Mouse (Mus musculus): ENCODE data around the gene Olfr1359. TPM values are rescaled to one million over a fixed set of nuclear protein-coding genes. Genes with fewer than 3 reads are reported as not detected.
"Not testable (repeated sequence)": the region's sequence is repeated elsewhere in the genome, so short reads cannot be mapped to it uniquely, and the experiment has no call there.

Olfr1359 gene
- polyA plus RNA-seq, 1 experiment from 2014 or later, result not detected

- Histone ChIP-seq H3K4me1 (ENCODE audit: control insufficient read depth, insufficient read depth, low read length) (peaks cover 12% of the 10 kb centered on the region), H3K4me2 (peak overlapping the region; percentile 71), H3K9ac (ENCODE audit: low read depth, low read length) (peak overlapping the region; percentile 76), H3K27ac (ENCODE audit: low read depth, low read length) (peak overlapping the region; percentile 90), H3K4me3 (ENCODE audit: low read depth, low read length) (peak overlapping the region; percentile 49)
- peak; percentile 4; the same call in 1 of the 2 replicates for ATAC-seq (replicated peaks; ENCODE audit: insufficient number of reproducible peaks, low FRiP score, low TSS enrichment)
- not testable (repeated sequence) for H3K36me3 ChIP-seq (ENCODE audit: control insufficient read depth, insufficient read depth, low read length); H3K27me3 ChIP-seq (ENCODE audit: control insufficient read depth, insufficient read depth, low read length); H3K9me3 ChIP-seq (replicated peaks; ENCODE audit: control insufficient read depth, low read length)
- WGBS (ENCODE audit: insufficient replicate concordance), result under 1% methylated on average over 21 of the region's 26 CpGs
Observed at GRCm38 (mm10) chr13:21754294-21755001, 56.5 kb downstream of the Olfr1359 start.

GRCm38 (mm10) chr13:21755707-21756106 lies 57.8 kb downstream of the Olfr1359 start:
- no peak overlapping the region for H3K4me3 ChIP-seq (ENCODE audit: low read depth, low read length)
- H3K4me1 ChIP-seq (ENCODE audit: control insufficient read depth, insufficient read depth, low read length), result peaks cover 10% of the 10 kb centered on the region
- H3K36me3 ChIP-seq (ENCODE audit: control insufficient read depth, insufficient read depth, low read length), result no peaks in the 10 kb centered on the region
- WGBS (ENCODE audit: insufficient replicate concordance), result 74% methylated on average over 1 of the region's 1 CpGs
- H3K9me3 ChIP-seq (replicated peaks; ENCODE audit: control insufficient read depth, low read length), result no peaks in the 10 kb centered on the region
- peak overlapping the region; percentile 29; the same call in 1 of the 2 replicates for H3K27ac ChIP-seq (ENCODE audit: low read depth, low read length)
- no peak overlapping the region for H3K9ac ChIP-seq (ENCODE audit: low read depth, low read length)
- no peak for ATAC-seq (replicated peaks; ENCODE audit: insufficient number of reproducible peaks, low FRiP score, low TSS enrichment)
- H3K27me3 ChIP-seq (ENCODE audit: control insufficient read depth, insufficient read depth, low read length), result no peaks in the 10 kb centered on the region
- H3K4me2 ChIP-seq, result peak overlapping the region; percentile 52

Small RNA genes lying within 50 kb of the gene (microRNA-seq; reads per million reads assigned to microRNA genes)
- gene Gm44357 (ENCODE audit: borderline number of aligned reads) (not detected), gene Gm44367 (ENCODE audit: borderline number of aligned reads) (not detected), gene Gm44454 (ENCODE audit: borderline number of aligned reads) (1.3 reads per million, percentile 17 among the genes with 10 or more reads in this experiment)

Other genes with a start within 250 kb of the Olfr1359 start
- 20.3 and 26.7 TPM in 2 replicates for gene Zscan26, start 244.4 kb upstream of the Olfr1359 start, polyA plus RNA-seq (2014; fragmentation: Nextera tagmentation; extraction: Ambion mirVana)
- gene Nkapl, start 229.6 kb upstream of the Olfr1359 start, polyA plus RNA-seq (2014; fragmentation: Nextera tagmentation; extraction: Ambion mirVana), result 2.0 and 2.6 TPM in 2 replicates
- 1.2 and 1.8 TPM in 2 replicates for gene Zkscan4, start 219.2 kb upstream of the Olfr1359 start, polyA plus RNA-seq (2014; fragmentation: Nextera tagmentation; extraction: Ambion mirVana)
- not detected in 2 replicates for gene Gm10065, start 218.7 kb upstream of the Olfr1359 start, polyA plus RNA-seq (2014; fragmentation: Nextera tagmentation; extraction: Ambion mirVana)
- gene AK157302, start 202.9 kb upstream of the Olfr1359 start, polyA plus RNA-seq (2014; fragmentation: Nextera tagmentation; extraction: Ambion mirVana), result 0.14 and 0.46 TPM in 2 replicates
- gene Gm11273, start 196.7 kb upstream of the Olfr1359 start, polyA plus RNA-seq (2014; fragmentation: Nextera tagmentation; extraction: Ambion mirVana), result 7.4 and 8.5 TPM in 2 replicates
- gene Zkscan8, start 167.0 kb upstream of the Olfr1359 start, polyA plus RNA-seq (2014; fragmentation: Nextera tagmentation; extraction: Ambion mirVana), result 6.4 and 6.5 TPM in 2 replicates
- 0.14 and 0.15 TPM in 2 replicates for gene Olfr1366, start 155.3 kb upstream of the Olfr1359 start, polyA plus RNA-seq (2014; fragmentation: Nextera tagmentation; extraction: Ambion mirVana)
- gene Olfr1535, start 138.2 kb upstream of the Olfr1359 start, polyA plus RNA-seq (2014; fragmentation: Nextera tagmentation; extraction: Ambion mirVana), result not detected in 2 replicates
- not detected in 2 replicates for gene Olfr1364, start 116.4 kb upstream of the Olfr1359 start, polyA plus RNA-seq (2014; fragmentation: Nextera tagmentation; extraction: Ambion mirVana)
- not detected in 2 replicates for gene Olfr1362, start 84.1 kb upstream of the Olfr1359 start, polyA plus RNA-seq (2014; fragmentation: Nextera tagmentation; extraction: Ambion mirVana)
- gene Olfr11, start 55.6 kb upstream of the Olfr1359 start, polyA plus RNA-seq (2014; fragmentation: Nextera tagmentation; extraction: Ambion mirVana), result not detected in 2 replicates
- not detected in 2 replicates for gene Olfr1361, start 34.7 kb upstream of the Olfr1359 start, polyA plus RNA-seq (2014; fragmentation: Nextera tagmentation; extraction: Ambion mirVana)
- gene Olfr1360, start 20.7 kb upstream of the Olfr1359 start, polyA plus RNA-seq (2014; fragmentation: Nextera tagmentation; extraction: Ambion mirVana), result not detected in 2 replicates
- not detected in 2 replicates for gene Hist1h2bl, start 18.0 kb downstream of the Olfr1359 start, polyA plus RNA-seq (2014; fragmentation: Nextera tagmentation; extraction: Ambion mirVana)
- gene Hist1h2ai, start 18.3 kb downstream of the Olfr1359 start, polyA plus RNA-seq (2014; fragmentation: Nextera tagmentation; extraction: Ambion mirVana), result 6.5 and 8.4 TPM in 2 replicates
- gene Hist1h3h, start 19.5 kb downstream of the Olfr1359 start, polyA plus RNA-seq (2014; fragmentation: Nextera tagmentation; extraction: Ambion mirVana), result 4.4 TPM in 1 of 2 replicates, not detected in the other
- 1.4 and 1.6 TPM in 2 replicates for gene Hist1h2bm, start 23.9 kb downstream of the Olfr1359 start, polyA plus RNA-seq (2014; fragmentation: Nextera tagmentation; extraction: Ambion mirVana)
- 0.79 and 1.1 TPM in 2 replicates for gene Hist1h4j, start 37.0 kb downstream of the Olfr1359 start, polyA plus RNA-seq (2014; fragmentation: Nextera tagmentation; extraction: Ambion mirVana)
- gene Hist1h4k, start 52.4 kb downstream of the Olfr1359 start, polyA plus RNA-seq (2014; fragmentation: Nextera tagmentation; extraction: Ambion mirVana), result 3.0 TPM in 1 of 2 replicates, not detected in the other
- 3.1 and 4.2 TPM in 2 replicates for gene Hist1h2ak, start 55.7 kb downstream of the Olfr1359 start, polyA plus RNA-seq (2014; fragmentation: Nextera tagmentation; extraction: Ambion mirVana)
- gene Hist1h2bn, start 56.0 kb downstream of the Olfr1359 start, polyA plus RNA-seq (2014; fragmentation: Nextera tagmentation; extraction: Ambion mirVana), result 1.6 and 2.0 TPM in 2 replicates
- 5.9 and 10.8 TPM in 2 replicates for gene Hist1h1b, start 82.5 kb downstream of the Olfr1359 start, polyA plus RNA-seq (2014; fragmentation: Nextera tagmentation; extraction: Ambion mirVana)
- 107 and 123 TPM in 2 replicates for gene Hist1h3i, start 85.3 kb downstream of the Olfr1359 start, polyA plus RNA-seq (2014; fragmentation: Nextera tagmentation; extraction: Ambion mirVana)
- 3.3 and 6.2 TPM in 2 replicates for gene Hist1h2an, start 89.1 kb downstream of the Olfr1359 start, polyA plus RNA-seq (2014; fragmentation: Nextera tagmentation; extraction: Ambion mirVana)
- gene Hist1h2bp, start 89.3 kb downstream of the Olfr1359 start, polyA plus RNA-seq (2014; fragmentation: Nextera tagmentation; extraction: Ambion mirVana), result 1.5 TPM in 1 of 2 replicates, not detected in the other
- 9.4 and 11.6 TPM in 2 replicates for gene Hist1h2bq, start 112.1 kb downstream of the Olfr1359 start, polyA plus RNA-seq (2014; fragmentation: Nextera tagmentation; extraction: Ambion mirVana)
- gene Hist1h2ao, start 112.4 kb downstream of the Olfr1359 start, polyA plus RNA-seq (2014; fragmentation: Nextera tagmentation; extraction: Ambion mirVana), result not detected in 2 replicates
- gene Hist1h4m, start 113.6 kb downstream of the Olfr1359 start, polyA plus RNA-seq (2014; fragmentation: Nextera tagmentation; extraction: Ambion mirVana), result not detected in 2 replicates
- 7.1 and 10.5 TPM in 2 replicates for gene Hist1h4n, start 134.1 kb downstream of the Olfr1359 start, polyA plus RNA-seq (2014; fragmentation: Nextera tagmentation; extraction: Ambion mirVana)
- 2,147 and 2,559 TPM in 2 replicates for gene Hist1h2ap, start 135.4 kb downstream of the Olfr1359 start, polyA plus RNA-seq (2014; fragmentation: Nextera tagmentation; extraction: Ambion mirVana)
- 10.3 and 12.3 TPM in 2 replicates for gene Hist1h2br, start 135.6 kb downstream of the Olfr1359 start, polyA plus RNA-seq (2014; fragmentation: Nextera tagmentation; extraction: Ambion mirVana)
- gene Zfp184, start 247.0 kb downstream of the Olfr1359 start, polyA plus RNA-seq (2014; fragmentation: Nextera tagmentation; extraction: Ambion mirVana), result 6.7 and 7.6 TPM in 2 replicates

Measured in heart, embryonic 11.5 days (tissue).